Mouse (Mus musculus): Measurements from ENCODE around the gene F2rl2. TPM values are rescaled to one million over a fixed set of nuclear protein-coding genes. Genes with fewer than 3 reads are reported as not detected.

F2rl2 gene
- polyA plus RNA-seq (2015; fragmentation: Nextera tagmentation; extraction: Ambion mirVana), result 0.21 and 0.38 TPM in 2 replicates

- WGBS, result 58% methylated on average over 4 of the region's 4 CpGs
- Histone ChIP-seq H3K27ac (ENCODE audit: low read length) (no peak within 1 kb of the TSS), H3K4me3 (ENCODE audit: low read length) (no peak within 1 kb of the TSS), H3K4me2 (ENCODE audit: low read depth, low read length) (no peak within 1 kb of the TSS), H3K9me3 (ENCODE audit: control insufficient read depth, low read length) (no peaks in the 10 kb centered on the region), H3K9ac (ENCODE audit: low read depth, low read length) (no peak within 1 kb of the TSS), H3K36me3 (ENCODE audit: control insufficient read depth, insufficient read depth, low read length) (no peaks in the 10 kb centered on the region), H3K27me3 (replicated peaks; ENCODE audit: control insufficient read depth, insufficient read depth, low read length) (no peaks in the 10 kb centered on the region), H3K4me1 (ENCODE audit: control insufficient read depth, insufficient read depth, low read length) (no peaks in the 10 kb centered on the region)
- no peak for ATAC-seq
Observed at GRCm38 (mm10) chr13:95696654-95697163, at the start of gene F2rl2. TSS of gene F2rl2 (plus strand) at chr13:95696853.

- no peak overlapping the region for H3K27ac ChIP-seq (ENCODE audit: low read length)
- H3K4me3 ChIP-seq (ENCODE audit: low read length), result no peak overlapping the region
- ATAC-seq, result no peak
- H3K9ac ChIP-seq (ENCODE audit: low read depth, low read length), result no peak overlapping the region
- H3K9me3 ChIP-seq (ENCODE audit: control insufficient read depth, low read length), result no peaks in the 10 kb centered on the region
- no peaks in the 10 kb centered on the region for H3K36me3 ChIP-seq (ENCODE audit: control insufficient read depth, insufficient read depth, low read length)
- H3K27me3 ChIP-seq (replicated peaks; ENCODE audit: control insufficient read depth, insufficient read depth, low read length), result no peaks in the 10 kb centered on the region
- H3K4me1 ChIP-seq (ENCODE audit: control insufficient read depth, insufficient read depth, low read length), result peaks cover 3% of the 10 kb centered on the region; the same call in 1 of the 2 replicates
- WGBS, result 50% methylated on average over 4 of the region's 4 CpGs
- H3K4me2 ChIP-seq (ENCODE audit: low read depth, low read length), result no peak overlapping the region
Observed at GRCm38 (mm10) chr13:95647248-95647647, 49.4 kb upstream of the F2rl2 start.

GRCm38 (mm10) chr13:95649941-95650340 lies 46.7 kb upstream of the F2rl2 start:
- Histone ChIP-seq H3K4me3 (ENCODE audit: low read length) (no peak overlapping the region), H3K36me3 (ENCODE audit: control insufficient read depth, insufficient read depth, low read length) (no peaks in the 10 kb centered on the region), H3K4me1 (ENCODE audit: control insufficient read depth, insufficient read depth, low read length) (no peaks in the 10 kb centered on the region), H3K27me3 (replicated peaks; ENCODE audit: control insufficient read depth, insufficient read depth, low read length) (no peaks in the 10 kb centered on the region), H3K27ac (ENCODE audit: low read length) (no peak overlapping the region), H3K9me3 (ENCODE audit: control insufficient read depth, low read length) (no peaks in the 10 kb centered on the region), H3K9ac (ENCODE audit: low read depth, low read length) (no peak overlapping the region), H3K4me2 (ENCODE audit: low read depth, low read length) (no peak overlapping the region)
- no peak for ATAC-seq
- 79% methylated on average over 3 of the region's 3 CpGs for whole genome bisulfite sequencing

- no peak for ATAC-seq
- H3K27me3 ChIP-seq (replicated peaks; ENCODE audit: control insufficient read depth, insufficient read depth, low read length), result no peaks in the 10 kb centered on the region
- H3K4me1 ChIP-seq (ENCODE audit: control insufficient read depth, insufficient read depth, low read length), result 0 out of 2 replicates have a peak, but pooled peaks cover 3% of the 10 kb centered on the region
- 81% methylated on average over 7 of the region's 7 CpGs for WGBS
- H3K4me3 ChIP-seq (ENCODE audit: low read length), result no peak overlapping the region
- H3K9ac ChIP-seq (ENCODE audit: low read depth, low read length), result no peak overlapping the region
- H3K27ac ChIP-seq (ENCODE audit: low read length), result no peak overlapping the region
- no peak overlapping the region for H3K4me2 ChIP-seq (ENCODE audit: low read depth, low read length)
- no peaks in the 10 kb centered on the region for H3K36me3 ChIP-seq (ENCODE audit: control insufficient read depth, insufficient read depth, low read length)
- no peaks in the 10 kb centered on the region for H3K9me3 ChIP-seq (ENCODE audit: control insufficient read depth, low read length)
Observed at GRCm38 (mm10) chr13:95651870-95652668, 44.6 kb upstream of the F2rl2 start.

- ATAC-seq, result no peak
- WGBS, result 83% methylated on average over 4 of the region's 4 CpGs
Observed at GRCm38 (mm10) chr13:95653696-95654095, 43.0 kb upstream of the F2rl2 start.

GRCm38 (mm10) chr13:95655284-95655683 lies 41.4 kb upstream of the F2rl2 start:
- no peak overlapping the region for H3K4me3 ChIP-seq (ENCODE audit: low read length)
- H3K4me2 ChIP-seq (ENCODE audit: low read depth, low read length), result no peak overlapping the region
- H3K9ac ChIP-seq (ENCODE audit: low read depth, low read length), result 0 out of 2 replicates have a peak overlapping the region, but pooled peaks have one; percentile 4
- H3K4me1 ChIP-seq (ENCODE audit: control insufficient read depth, insufficient read depth, low read length), result 0 out of 2 replicates have a peak, but pooled peaks cover 3% of the 10 kb centered on the region
- WGBS, result 38% methylated on average over 9 of the region's 9 CpGs
- no peaks in the 10 kb centered on the region for H3K9me3 ChIP-seq (ENCODE audit: control insufficient read depth, low read length)
- peak; percentile 56; the same call in 1 of the 2 replicates for ATAC-seq
- 0 out of 2 replicates have a peak overlapping the region, but pooled peaks have one; percentile 8 for H3K27ac ChIP-seq (ENCODE audit: low read length)
- H3K27me3 ChIP-seq (replicated peaks; ENCODE audit: control insufficient read depth, insufficient read depth, low read length), result no peaks in the 10 kb centered on the region
- no peaks in the 10 kb centered on the region for H3K36me3 ChIP-seq (ENCODE audit: control insufficient read depth, insufficient read depth, low read length)

More at GRCm38 (mm10) chr13:95653696-95654095, 43.0 kb upstream of the F2rl2 start:
- Histone ChIP-seq H3K27me3 (replicated peaks; ENCODE audit: control insufficient read depth, insufficient read depth, low read length) (no peaks in the 10 kb centered on the region), H3K36me3 (ENCODE audit: control insufficient read depth, insufficient read depth, low read length) (no peaks in the 10 kb centered on the region), H3K4me3 (ENCODE audit: low read length) (no peak overlapping the region), H3K4me1 (ENCODE audit: control insufficient read depth, insufficient read depth, low read length) (0 out of 2 replicates have a peak, but pooled peaks cover 3% of the 10 kb centered on the region), H3K9me3 (ENCODE audit: control insufficient read depth, low read length) (no peaks in the 10 kb centered on the region), H3K4me2 (ENCODE audit: low read depth, low read length) (no peak overlapping the region), H3K9ac (ENCODE audit: low read depth, low read length) (no peak overlapping the region), H3K27ac (ENCODE audit: low read length) (no peak overlapping the region)

- H3K27me3 ChIP-seq (replicated peaks; ENCODE audit: control insufficient read depth, insufficient read depth, low read length), result no peaks in the 10 kb centered on the region
- no peak for ATAC-seq
- no peaks in the 10 kb centered on the region for H3K9me3 ChIP-seq (ENCODE audit: control insufficient read depth, low read length)
- H3K4me1 ChIP-seq (ENCODE audit: control insufficient read depth, insufficient read depth, low read length), result 0 out of 2 replicates have a peak, but pooled peaks cover 3% of the 10 kb centered on the region
- H3K4me2 ChIP-seq (ENCODE audit: low read depth, low read length), result no peak overlapping the region
- no peak overlapping the region for H3K9ac ChIP-seq (ENCODE audit: low read depth, low read length)
- no peak overlapping the region for H3K4me3 ChIP-seq (ENCODE audit: low read length)
- 65% methylated on average over 9 of the region's 9 CpGs for WGBS
- no peaks in the 10 kb centered on the region for H3K36me3 ChIP-seq (ENCODE audit: control insufficient read depth, insufficient read depth, low read length)
- no peak overlapping the region for H3K27ac ChIP-seq (ENCODE audit: low read length)
Observed at GRCm38 (mm10) chr13:95657171-95657570, 39.5 kb upstream of the F2rl2 start.

GRCm38 (mm10) chr13:95659432-95659831 lies 37.2 kb upstream of the F2rl2 start:
- H3K9ac ChIP-seq (ENCODE audit: low read depth, low read length), result no peak overlapping the region
- no peak overlapping the region for H3K27ac ChIP-seq (ENCODE audit: low read length)
- no peak overlapping the region for H3K4me2 ChIP-seq (ENCODE audit: low read depth, low read length)
- H3K4me1 ChIP-seq (ENCODE audit: control insufficient read depth, insufficient read depth, low read length), result 0 out of 2 replicates have a peak, but pooled peaks cover 3% of the 10 kb centered on the region
- no peaks in the 10 kb centered on the region for H3K27me3 ChIP-seq (replicated peaks; ENCODE audit: control insufficient read depth, insufficient read depth, low read length)
- WGBS, result 77% methylated on average over 7 of the region's 7 CpGs
- no peaks in the 10 kb centered on the region; the same call in 1 of the 2 replicates for H3K36me3 ChIP-seq (ENCODE audit: control insufficient read depth, insufficient read depth, low read length)
- no peak for ATAC-seq
- no peak overlapping the region for H3K4me3 ChIP-seq (ENCODE audit: low read length)
- no peaks in the 10 kb centered on the region for H3K9me3 ChIP-seq (ENCODE audit: control insufficient read depth, low read length)

GRCm38 (mm10) chr13:95663834-95664233 lies 32.8 kb upstream of the F2rl2 start:
- no peaks in the 10 kb centered on the region for H3K4me1 ChIP-seq (ENCODE audit: control insufficient read depth, insufficient read depth, low read length)
- H3K27me3 ChIP-seq (replicated peaks; ENCODE audit: control insufficient read depth, insufficient read depth, low read length), result no peaks in the 10 kb centered on the region
- H3K9me3 ChIP-seq (ENCODE audit: control insufficient read depth, low read length), result no peaks in the 10 kb centered on the region
- 96% methylated on average over 4 of the region's 4 CpGs for WGBS
- no peak overlapping the region for H3K27ac ChIP-seq (ENCODE audit: low read length)
- H3K4me2 ChIP-seq (ENCODE audit: low read depth, low read length), result no peak overlapping the region
- peaks cover 4% of the 10 kb centered on the region; the same call in 1 of the 2 replicates for H3K36me3 ChIP-seq (ENCODE audit: control insufficient read depth, insufficient read depth, low read length)
- H3K9ac ChIP-seq (ENCODE audit: low read depth, low read length), result no peak overlapping the region
- H3K4me3 ChIP-seq (ENCODE audit: low read length), result no peak overlapping the region
- no peak for ATAC-seq

Measured in intestine, embryonic 16.5 days (tissue).